Comparison of ENCODE assay signal across 20 mouse cellular contexts in genomic region chr2:109365962-109366361, GRCm38 (mm10).
DNase-seq lines count a peak whose midpoint lies in the region; ATAC-seq and TF ChIP-seq lines count a peak whose summit lies in the region.
"Had no signal": no experiment of that assay in that cellular context is flagged by ENCODE, and none has a peak within 500 bp of the region (broad histone marks: within the 10 kb centered on the region; RNA-seq: fewer than 3 reads in every experiment).

No protein-coding gene starts in this region.

- WGBS in midbrain, embryonic 14.5 days, result 77% methylated on average over 1 of the region's 1 CpGs
- 73% methylated on average over 1 of the region's 1 CpGs for WGBS in kidney, embryonic 15.5 days

- DNase-seq in 416B (ENCODE audit: low read depth) (peak; percentile 4), A20 (ENCODE audit: low read depth, low spot score) (peak; percentile 67), MEL (ENCODE audit: low read depth, low spot score) (peak; percentile 28)
- DNase-seq in midbrain, embryonic 14.5 days, result no peak
- no peak for DNase-seq in cerebellum, adult 18-20 months
- DNase-seq: adrenal gland, adult 2 months; adrenal gland, postnatal 10 days; adrenal gland, postnatal 25 days; cerebellum, adult 11 months; cerebellum, adult 2 months; cerebellum, adult 9-10 months; cerebellum, postnatal 10 days; cerebellum, postnatal 25 days; forebrain, postnatal 0 days had no signal

- no peak for TF ChIP-seq RAD21 in MEL (IDR thresholded peaks at IDR 0.05; ENCODE audit: low read depth, low read length)

- H3K9me3 ChIP-seq in MEL (replicated peaks; ENCODE audit: insufficient read depth, low read length), result no peaks in the 10 kb centered on the region; the same call in 1 of the 2 replicates
- H3K9me3 ChIP-seq in midbrain, embryonic 14.5 days (ENCODE audit: control insufficient read depth, low read length), result no peaks in the 10 kb centered on the region
- no peaks in the 10 kb centered on the region for H3K9me3 ChIP-seq in kidney, embryonic 15.5 days (replicated peaks)
- H3K9me3 ChIP-seq: embryonic facial prominence, embryonic 10.5 days; embryonic facial prominence, embryonic 12.5 days; forebrain, embryonic 13.5 days; forebrain, embryonic 15.5 days; G1E had no signal

- TF ChIP-seq CTCF in MEL (IDR thresholded peaks at IDR 0.05 in 2 of 3, conservative IDR thresholded peaks at IDR 0.05 in 1 of 3; ENCODE audit: control insufficient read depth in 1 of 3, insufficient read depth in 1 of 3, low read depth in 2 of 3, low read length in 3 of 3, poor library complexity in 1 of 3, severe bottlenecking in 1 of 3), result no peak

- H3K27me3 ChIP-seq in MEL (ENCODE audit: control insufficient read depth in 1 of 2, insufficient read depth in 2 of 2, low read length in 2 of 2), result no peaks in the 10 kb centered on the region
- no peaks in the 10 kb centered on the region for H3K27me3 ChIP-seq in midbrain, embryonic 14.5 days (ENCODE audit: control insufficient read depth, insufficient read depth, low read length)
- H3K27me3 ChIP-seq in kidney, embryonic 15.5 days, result no peaks in the 10 kb centered on the region
- H3K27me3 ChIP-seq: embryonic facial prominence, embryonic 12.5 days; forebrain, embryonic 13.5 days; forebrain, embryonic 15.5 days had no signal

- H3K27ac ChIP-seq in MEL (ENCODE audit: control insufficient read depth, low read depth, low read length), result no peak overlapping the region
- H3K27ac ChIP-seq in midbrain, embryonic 14.5 days (replicated peaks; ENCODE audit: low read depth, low read length), result no peak overlapping the region
- H3K27ac ChIP-seq in kidney, embryonic 15.5 days, result no peak overlapping the region
- H3K27ac ChIP-seq: embryonic facial prominence, embryonic 10.5 days; embryonic facial prominence, embryonic 12.5 days; forebrain, embryonic 13.5 days; forebrain, embryonic 15.5 days had no signal

- H3K9ac ChIP-seq in MEL (ENCODE audit: control insufficient read depth, low read depth, low read length, poor library complexity, severe bottlenecking), result no peak overlapping the region
- H3K9ac ChIP-seq in midbrain, embryonic 14.5 days (replicated peaks; ENCODE audit: low read length), result no peak overlapping the region
- H3K9ac ChIP-seq in kidney, embryonic 15.5 days, result no peak overlapping the region
- H3K9ac ChIP-seq: embryonic facial prominence, embryonic 12.5 days; forebrain, embryonic 13.5 days; forebrain, embryonic 15.5 days; forebrain, postnatal 0 days had no signal

- TF ChIP-seq EP300 in MEL (IDR thresholded peaks at IDR 0.05; ENCODE audit: low read depth in 1 of 2, low read length in 2 of 2), result no peak

- no peaks in the 10 kb centered on the region for H3K79me2 ChIP-seq in MEL (ENCODE audit: control insufficient read depth, insufficient read depth, low read length, poor library complexity)

- H3K4me1 ChIP-seq in MEL (ENCODE audit: control insufficient read depth in 1 of 2, insufficient read depth in 2 of 2, low read length in 2 of 2), result no peaks in the 10 kb centered on the region
- H3K4me1 ChIP-seq in midbrain, embryonic 14.5 days (ENCODE audit: control insufficient read depth, insufficient read depth, low read length), result no peaks in the 10 kb centered on the region
- no peaks in the 10 kb centered on the region for H3K4me1 ChIP-seq in kidney, embryonic 15.5 days
- H3K4me1 ChIP-seq: embryonic facial prominence, embryonic 10.5 days; embryonic facial prominence, embryonic 12.5 days; forebrain, embryonic 13.5 days; forebrain, embryonic 15.5 days had no signal

- H3K4me3 ChIP-seq in MEL (ENCODE audit: control insufficient read depth in 1 of 2, insufficient read depth in 1 of 2, low read depth in 2 of 2, low read length in 2 of 2), result no peak overlapping the region
- H3K4me3 ChIP-seq in midbrain, embryonic 14.5 days (replicated peaks; ENCODE audit: low read depth, low read length), result no peak overlapping the region
- no peak overlapping the region for H3K4me3 ChIP-seq in kidney, embryonic 15.5 days (replicated peaks)
- H3K4me3 ChIP-seq: embryonic facial prominence, embryonic 10.5 days; embryonic facial prominence, embryonic 12.5 days; forebrain, embryonic 13.5 days; forebrain, embryonic 15.5 days had no signal

- no peaks in the 10 kb centered on the region for H3K36me3 ChIP-seq in MEL (ENCODE audit: control insufficient read depth in 1 of 2, insufficient read depth in 2 of 2, low read length in 2 of 2)
- no peaks in the 10 kb centered on the region for H3K36me3 ChIP-seq in midbrain, embryonic 14.5 days (ENCODE audit: control insufficient read depth, insufficient read depth, low read length)
- no peaks in the 10 kb centered on the region for H3K36me3 ChIP-seq in kidney, embryonic 15.5 days
- H3K36me3 ChIP-seq: embryonic facial prominence, embryonic 10.5 days; embryonic facial prominence, embryonic 12.5 days; forebrain, embryonic 15.5 days; G1E had no signal

- H3K4me2 ChIP-seq in midbrain, embryonic 14.5 days (ENCODE audit: low read length), result no peak overlapping the region
- no peak overlapping the region for H3K4me2 ChIP-seq in kidney, embryonic 15.5 days
- H3K4me2 ChIP-seq: embryonic facial prominence, embryonic 12.5 days; forebrain, embryonic 13.5 days; forebrain, embryonic 15.5 days had no signal

- ATAC-seq in midbrain, embryonic 14.5 days (ENCODE audit: low FRiP score, low TSS enrichment), result no peak
- ATAC-seq in kidney, embryonic 15.5 days (replicated peaks; ENCODE audit: low FRiP score), result no peak
- ATAC-seq: forebrain, embryonic 13.5 days; forebrain, embryonic 15.5 days; forebrain, postnatal 0 days had no signal

- no peak for TF ChIP-seq POLR2A in MEL (IDR thresholded peaks at IDR 0.05; ENCODE audit: control insufficient read depth in 1 of 2, insufficient read depth in 1 of 2, low read depth in 1 of 2, low read length in 2 of 2, poor library complexity in 1 of 2)

TF ChIP-seq in MEL, 35 proteins besides CTCF, POLR2A, EP300 and RAD21:
- TF ChIP-seq SMC3 (IDR thresholded peaks at IDR 0.05; ENCODE audit: low read depth, low read length) (no peak), BHLHE40 (IDR thresholded peaks at IDR 0.05; ENCODE audit: borderline replicate concordance, low read depth, low read length) (no peak), ETS1 (IDR thresholded peaks at IDR 0.05; ENCODE audit: low read depth, low read length) (no peak), RCOR1 (IDR thresholded peaks at IDR 0.05; ENCODE audit: low read depth, low read length) (0 out of 2 replicates have a peak, but pooled peaks have one; percentile 30), NELFE (IDR thresholded peaks at IDR 0.05; ENCODE audit: low read depth, low read length) (no peak), ZKSCAN1 (IDR thresholded peaks at IDR 0.05; ENCODE audit: low read depth, low read length) (no peak), E2F4 (IDR thresholded peaks at IDR 0.05; ENCODE audit: borderline replicate concordance, low read depth, low read length) (no peak), ZC3H11A (IDR thresholded peaks at IDR 0.05; ENCODE audit: low read depth, low read length) (no peak), SIN3A (IDR thresholded peaks at IDR 0.05; ENCODE audit: low read length) (no peak), KAT2A (conservative IDR thresholded peaks at IDR 0.05; ENCODE audit: low read depth, low read length) (no peak), ELF1 (IDR thresholded peaks at IDR 0.05; ENCODE audit: low read depth, low read length) (no peak), MXI1 (IDR thresholded peaks at IDR 0.05; ENCODE audit: low read depth, low read length) (no peak), GABPA (IDR thresholded peaks at IDR 0.05; ENCODE audit: low read depth, low read length) (no peak), NRF1 (IDR thresholded peaks at IDR 0.05; ENCODE audit: insufficient read depth, low read depth, low read length, poor library complexity, severe bottlenecking) (no peak), CHD2 (IDR thresholded peaks at IDR 0.05; ENCODE audit: low read length) (no peak), ZNF384 (IDR thresholded peaks at IDR 0.05; ENCODE audit: low read depth, low read length) (0 out of 2 replicates have a peak, but pooled peaks have one; percentile 35)

Comparison
In these comparisons a context has a peak if more than half of its experiments do, and no peak if none do; other contexts are left out.
1. DNase-seq: peak in 416B (single experiment), A20 (single experiment) and MEL (single experiment); none in midbrain, embryonic 14.5 days (single experiment) and cerebellum, adult 18-20 months (0 of 2).